Mouse (Mus musculus) NIH3T3 (cell line): Measurements from ENCODE around the gene Ksr2.
A peak's percentile ranks its signal among the peaks of the same experiment; 100 is the strongest.

ENCODE experiments used
- DNase-seq: peaks from one replicate; pipeline ENCODE4 v3.0.0-alpha.2; 2012; ENCODE audit warnings: low read depth

Gene Ksr2

GRCm38 (mm10) chr5:117482013-117482412 lies 68.2 kb downstream of the Ksr2 start:
- no peak for DNase-seq

GRCm38 (mm10) chr5:117485411-117485810 lies 71.6 kb downstream of the Ksr2 start:
- DNase-seq: no peak

- DNase-seq: no peak
These were observed 72.3 kb downstream of the Ksr2 start for GRCm38 (mm10) chr5:117486092-117486491.

GRCm38 (mm10) chr5:117488155-117488554 lies 74.4 kb downstream of the Ksr2 start:
- no peak for DNase-seq

- DNase-seq: no peak
These were observed 75.0 kb downstream of the Ksr2 start for GRCm38 (mm10) chr5:117488670-117489325.

- no peak for DNase-seq
These were observed 79.4 kb downstream of the Ksr2 start for GRCm38 (mm10) chr5:117492933-117493863.

- peak; percentile 79 for DNase-seq
These were observed 80.1 kb downstream of the Ksr2 start for GRCm38 (mm10) chr5:117493947-117494346.

- DNase-seq: no peak
These were observed 83.3 kb downstream of the Ksr2 start for GRCm38 (mm10) chr5:117497084-117497483.

GRCm38 (mm10) chr5:117502611-117503010 lies 88.8 kb downstream of the Ksr2 start:
- no peak for DNase-seq

GRCm38 (mm10) chr5:117504431-117504830 lies 90.6 kb downstream of the Ksr2 start:
- DNase-seq: peak; percentile 14

GRCm38 (mm10) chr5:117505204-117505603 lies 91.4 kb downstream of the Ksr2 start:
- DNase-seq: peak; percentile 54

- DNase-seq: no peak
These were observed 92.0 kb downstream of the Ksr2 start for GRCm38 (mm10) chr5:117505769-117506168.

GRCm38 (mm10) chr5:117506406-117506805 lies 92.6 kb downstream of the Ksr2 start:
- peak; percentile 52 for DNase-seq

- DNase-seq: peak; percentile 67
These were observed 95.9 kb downstream of the Ksr2 start for GRCm38 (mm10) chr5:117509511-117510375.

- DNase-seq: no peak
These were observed 97.1 kb downstream of the Ksr2 start for GRCm38 (mm10) chr5:117510864-117511263.

- no peak for DNase-seq
These were observed 101.6 kb downstream of the Ksr2 start for GRCm38 (mm10) chr5:117515396-117515795.

GRCm38 (mm10) chr5:117515861-117516260 lies 102.1 kb downstream of the Ksr2 start:
- DNase-seq: no peak

GRCm38 (mm10) chr5:117516597-117516996 lies 102.8 kb downstream of the Ksr2 start:
- peak; percentile 71 for DNase-seq

- no peak for DNase-seq
These were observed 106.2 kb downstream of the Ksr2 start for GRCm38 (mm10) chr5:117519858-117520495.

GRCm38 (mm10) chr5:117521156-117521555 lies 107.4 kb downstream of the Ksr2 start:
- DNase-seq: no peak

GRCm38 (mm10) chr5:117521701-117522100 lies 107.9 kb downstream of the Ksr2 start:
- no peak for DNase-seq

- no peak for DNase-seq
These were observed 108.7 kb downstream of the Ksr2 start for GRCm38 (mm10) chr5:117522471-117522870.
